8 mouse cellular contexts compared by ENCODE assay signal in genomic region chr5:120605241-120605661, GRCm38 (mm10). TPM values are rescaled to one million over a fixed set of nuclear protein-coding genes. Genes with fewer than 3 reads are reported as not detected.
A peak's percentile ranks its signal among the peaks of the same experiment; 100 is the strongest.
DNase-seq lines count a peak whose midpoint lies in the region; ATAC-seq and TF ChIP-seq lines count a peak whose summit lies in the region.

No protein-coding gene starts in this region.

- H3K27me3 ChIP-seq in E14TG2a.4 (ENCODE audit: insufficient read depth, low read length) = no peaks in the 10 kb centered on the region
- H3K27me3 ChIP-seq in forebrain, embryonic 12.5 days = no peaks in the 10 kb centered on the region
- H3K27me3 ChIP-seq in liver, embryonic 14.5 days (ENCODE audit: control insufficient read depth, insufficient read depth, low read length) = no peaks in the 10 kb centered on the region

- peak overlapping the region; percentile 48 for H3K9ac ChIP-seq in forebrain, embryonic 12.5 days
- peak overlapping the region; percentile 18 for H3K9ac ChIP-seq in liver, embryonic 14.5 days (replicated peaks)

- no peak for TF ChIP-seq EP300 in liver, embryonic 14.5 days (IDR thresholded peaks at IDR 0.05; ENCODE audit: low read depth)

- peaks cover 32% of the 10 kb centered on the region for H3K36me3 ChIP-seq in E14TG2a.4 (ENCODE audit: insufficient read depth, low read length)
- peaks cover 9% of the 10 kb centered on the region for H3K36me3 ChIP-seq in forebrain, embryonic 12.5 days (replicated peaks)
- H3K36me3 ChIP-seq in liver, embryonic 14.5 days (replicated peaks; ENCODE audit: control insufficient read depth, insufficient read depth, low read depth) = no peaks in the 10 kb centered on the region

- intact Hi-C loops in gastrocnemius, adult 2 months (cut with DNase I) = loop anchor here (1.0 kb wide), 1 partner anchor 100 kb away; no protein-coding TSS in a partner anchor
- intact Hi-C loops in left cerebral cortex, postnatal 4 days (cut with DNase I) = loop anchor here (2.0 kb wide), 1 partner anchor 54 kb away; no protein-coding TSS in a partner anchor

- WGBS in forebrain, embryonic 12.5 days = 2% methylated on average over 10 of the region's 10 CpGs
- WGBS in liver, embryonic 14.5 days (ENCODE audit: insufficient replicate concordance) = 3% methylated on average over 10 of the region's 10 CpGs

- peaks cover 77% of the 10 kb centered on the region for H3K4me1 ChIP-seq in E14TG2a.4 (replicated peaks; ENCODE audit: low read depth, low read length)
- H3K4me1 ChIP-seq in forebrain, embryonic 12.5 days = peaks cover 11% of the 10 kb centered on the region
- peaks cover 13 to 15% of the 10 kb centered on the region in 2 experiments for H3K4me1 ChIP-seq in liver, embryonic 14.5 days (replicated peaks; ENCODE audit: control insufficient read depth in 2 of 2, insufficient read depth in 2 of 2, low read length in 1 of 2)

- no peak for DNase-seq in gastrocnemius, adult 2 months
- DNase-seq in gastrocnemius, postnatal 10 days = no peak
- DNase-seq in liver, embryonic 14.5 days (ENCODE audit: low read depth in 3 of 3, low spot score in 3 of 3) = no peak
- no peak for DNase-seq in left cerebral cortex, postnatal 4 days
- DNase-seq in frontal cortex, postnatal 10 days (ENCODE audit: low spot score in 2 of 2) = no peak
- DNase-seq in right cerebral cortex, postnatal 36 days (ENCODE audit: low spot score in 2 of 2) = no peak

- peak overlapping the region; percentile 48; the same call in 1 of the 2 replicates for H3K27ac ChIP-seq in gastrocnemius, adult 2 months
- peak overlapping the region; percentile 54 for H3K27ac ChIP-seq in forebrain, embryonic 12.5 days
- H3K27ac ChIP-seq in liver, embryonic 14.5 days = no peak overlapping the region

- H3K4me3 ChIP-seq in gastrocnemius, adult 2 months = peak overlapping the region; percentile 60
- H3K4me3 ChIP-seq in E14TG2a.4 (replicated peaks; ENCODE audit: low read length) = peak overlapping the region; percentile 72
- peak overlapping the region; percentile 32 for H3K4me3 ChIP-seq in forebrain, embryonic 12.5 days (replicated peaks)
- H3K4me3 ChIP-seq in liver, embryonic 14.5 days (ENCODE audit: insufficient read depth in 1 of 2, low read depth in 2 of 2, low read length in 2 of 2) = peak overlapping the region; percentile 27 to 32; a peak in 3 of 4 replicates

- H3K9me3 ChIP-seq in E14TG2a.4 (ENCODE audit: low read length) = no peaks in the 10 kb centered on the region
- H3K9me3 ChIP-seq in forebrain, embryonic 12.5 days = no peaks in the 10 kb centered on the region
- H3K9me3 ChIP-seq in liver, embryonic 14.5 days (ENCODE audit: control insufficient read depth, low read length) = no peaks in the 10 kb centered on the region

- no peak for TF ChIP-seq CTCF in gastrocnemius, adult 2 months (IDR thresholded peaks at IDR 0.05)
- no peak for TF ChIP-seq CTCF in E14TG2a.4 (conservative IDR thresholded peaks at IDR 0.05; ENCODE audit: low read length)
- no peak for TF ChIP-seq CTCF in liver, embryonic 14.5 days (IDR thresholded peaks at IDR 0.05; ENCODE audit: low read depth)

- ATAC-seq in forebrain, embryonic 12.5 days (ENCODE audit: low FRiP score) = peak; percentile 63
- ATAC-seq in liver, embryonic 14.5 days (ENCODE audit: insufficient read depth) = peak; percentile 21; the same call in 1 of the 2 replicates

- peak overlapping the region; percentile 63 for H3K4me2 ChIP-seq in forebrain, embryonic 12.5 days
- peak overlapping the region; percentile 69 for H3K4me2 ChIP-seq in liver, embryonic 14.5 days (ENCODE audit: low read depth)

RNA-seq across cellular contexts. Expression of gene Rita1, which starts 7.1 kb away (rescaled TPM):
- 1 to 10 TPM; 4.9 to 6.6 TPM for total RNA-seq in gastrocnemius, adult 2 months (2021)
- total RNA-seq in gastrocnemius, postnatal 10 days (2021) = 1 to 10 TPM; 4.7 to 6.2 TPM
- 13.6 and 16.6 TPM in 2 replicates for polyA plus RNA-seq in forebrain, embryonic 12.5 days (2016; fragmentation: Nextera tagmentation; extraction: Ambion mirVana)
- polyA plus RNA-seq in liver, embryonic 14.5 days (2012; rRNA removed) = 5.2 and 5.9 TPM in 2 replicates
- 2.1 and 2.8 TPM in 2 replicates for polyA plus RNA-seq in liver, embryonic 14.5 days (2014; fragmentation: Nextera tagmentation; extraction: Ambion mirVana)
- 10 to 100 TPM; 22.7 to 26.0 TPM for total RNA-seq in left cerebral cortex, postnatal 4 days (2021)

RNA-seq across cellular contexts. Expression of gene Ddx54, which starts 7.3 kb away (rescaled TPM):
- total RNA-seq in gastrocnemius, adult 2 months (2021) = 10 to 100 TPM; 16.9 to 17.7 TPM
- total RNA-seq in gastrocnemius, postnatal 10 days (2021) = 10 to 100 TPM; 22.4 to 23.9 TPM
- 50.7 and 52.6 TPM in 2 replicates for polyA plus RNA-seq in forebrain, embryonic 12.5 days (2016; fragmentation: Nextera tagmentation; extraction: Ambion mirVana)
- 9.9 and 12.4 TPM in 2 replicates for polyA plus RNA-seq in liver, embryonic 14.5 days (2012; rRNA removed)
- 9.9 and 10.1 TPM in 2 replicates for polyA plus RNA-seq in liver, embryonic 14.5 days (2014; fragmentation: Nextera tagmentation; extraction: Ambion mirVana)
- 10 to 100 TPM; 52.0 to 55.4 TPM for total RNA-seq in left cerebral cortex, postnatal 4 days (2021)

RNA-seq across cellular contexts. Expression of gene Iqcd, which starts 16.4 kb away (rescaled TPM):
- total RNA-seq in gastrocnemius, adult 2 months (2021) = not detected
- total RNA-seq in gastrocnemius, postnatal 10 days (2021) = under 1 TPM; 0.40 to 0.50 TPM
- polyA plus RNA-seq in forebrain, embryonic 12.5 days (2016; fragmentation: Nextera tagmentation; extraction: Ambion mirVana) = 1.3 and 1.4 TPM in 2 replicates
- 0.91 and 2.0 TPM in 2 replicates for polyA plus RNA-seq in liver, embryonic 14.5 days (2012; rRNA removed)
- polyA plus RNA-seq in liver, embryonic 14.5 days (2014; fragmentation: Nextera tagmentation; extraction: Ambion mirVana) = 1.0 and 1.4 TPM in 2 replicates
- under 1 TPM; 0.58 to 0.64 TPM for total RNA-seq in left cerebral cortex, postnatal 4 days (2021)

RNA-seq across cellular contexts. Expression of gene Tpcn1, which starts 16.8 kb away (rescaled TPM):
- 10 to 100 TPM; 42.7 to 44.8 TPM for total RNA-seq in gastrocnemius, adult 2 months (2021)
- total RNA-seq in gastrocnemius, postnatal 10 days (2021) = 10 to 100 TPM; 67.1 to 71.2 TPM
- 11.8 and 15.1 TPM in 2 replicates for polyA plus RNA-seq in forebrain, embryonic 12.5 days (2016; fragmentation: Nextera tagmentation; extraction: Ambion mirVana)
- 19.3 and 19.8 TPM in 2 replicates for polyA plus RNA-seq in liver, embryonic 14.5 days (2012; rRNA removed)
- polyA plus RNA-seq in liver, embryonic 14.5 days (2014; fragmentation: Nextera tagmentation; extraction: Ambion mirVana) = 17.8 and 18.2 TPM in 2 replicates
- total RNA-seq in left cerebral cortex, postnatal 4 days (2021) = 10 to 100 TPM; 42.0 to 44.1 TPM

RNA-seq across cellular contexts. Expression of gene Cfap73, which starts 28.8 kb away (rescaled TPM):
- not detected for total RNA-seq in gastrocnemius, adult 2 months (2021)
- total RNA-seq in gastrocnemius, postnatal 10 days (2021) = not detected
- polyA plus RNA-seq in forebrain, embryonic 12.5 days (2016; fragmentation: Nextera tagmentation; extraction: Ambion mirVana) = 0.28 TPM in 1 of 2 replicates, not detected in the other
- not detected in 2 replicates for polyA plus RNA-seq in liver, embryonic 14.5 days (2012; rRNA removed)
- not detected in 2 replicates for polyA plus RNA-seq in liver, embryonic 14.5 days (2014; fragmentation: Nextera tagmentation; extraction: Ambion mirVana)
- under 1 TPM in 1 of 2 experiments, not detected in 1; 0.40 TPM for total RNA-seq in left cerebral cortex, postnatal 4 days (2021)
